Mouse (Mus musculus) bone marrow macrophage, adult 2 months (primary cell): ENCODE measurements around the gene Gcgr.

ENCODE experiments used
- CTCF ChIP-seq: IDR thresholded peaks from 2 replicates; pipeline ENCODE4 v1.5.1; 2012; ENCODE audit warnings: low read depth, mild to moderate bottlenecking, low read length, moderate library complexity
- POLR2A ChIP-seq: IDR thresholded peaks from 2 replicates; pipeline ENCODE4 v1.6.1; 2012; ENCODE audit warnings: mild to moderate bottlenecking, low read depth, low read length, borderline replicate concordance

GRCm38 (mm10) chr11:120493911-120494310 is 36.6 kb upstream of the Gcgr start:
- TF ChIP-seq CTCF: no peak
- TF ChIP-seq POLR2A: no peak
